Mouse (Mus musculus): Measurements from ENCODE around the gene Snap29. TPM values are rescaled to one million over a fixed set of nuclear protein-coding genes. Genes with fewer than 3 reads are reported as not detected.
A peak's percentile ranks its signal among the peaks of the same experiment; 100 is the strongest.

The Snap29 gene
- polyA plus RNA-seq, 1 experiment, result not detected

- Histone ChIP-seq H3K4me1 (ENCODE audit: control insufficient read depth, insufficient read depth, low read length) (no peaks in the 10 kb centered on the region; the same call in 1 of the 2 replicates), H3K4me3 (ENCODE audit: insufficient read depth, low read depth, low read length) (no peak overlapping the region), H3K27ac (ENCODE audit: insufficient read depth, low read depth, low read length) (no peak overlapping the region)
- 29% methylated on average over 9 of the region's 9 CpGs for WGBS
- TF ChIP-seq CTCF (IDR thresholded peaks at IDR 0.05; ENCODE audit: insufficient read depth, low read depth, low read length), result no peak
- TF ChIP-seq POLR2A (IDR thresholded peaks at IDR 0.05; ENCODE audit: insufficient read depth, low read depth, low read length), result no peak
Observed at GRCm38 (mm10) chr16:17406512-17407231, 886 bp downstream of the Snap29 start.

DNA sequence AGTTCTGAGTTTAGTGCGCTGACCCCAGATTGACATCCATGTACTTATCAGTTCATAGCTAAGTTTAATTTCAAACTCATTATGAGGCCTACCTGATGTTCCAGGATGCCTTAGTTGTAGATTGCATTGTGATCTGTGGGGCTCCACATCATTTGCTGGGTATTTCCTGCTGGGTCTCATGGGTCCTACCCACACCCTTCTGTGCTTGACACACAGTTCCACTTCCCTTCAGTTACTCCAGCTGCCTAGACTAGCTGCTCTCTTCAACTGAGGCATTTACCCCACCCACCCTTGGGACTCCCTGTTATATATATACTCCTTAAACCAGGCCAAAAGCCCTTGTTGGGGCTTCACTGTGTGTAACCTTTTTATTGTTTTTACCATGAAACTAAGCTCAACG is 3.3 kb downstream of the Snap29 start:
- Histone ChIP-seq H3K4me3 (ENCODE audit: insufficient read depth, low read depth, low read length) (no peak overlapping the region), H3K4me1 (ENCODE audit: control insufficient read depth, insufficient read depth, low read length) (no peaks in the 10 kb centered on the region; the same call in 1 of the 2 replicates), H3K27ac (ENCODE audit: insufficient read depth, low read depth, low read length) (no peak overlapping the region)
- 82% methylated on average over 2 of the region's 2 CpGs for WGBS
- no peak for TF ChIP-seq CTCF (IDR thresholded peaks at IDR 0.05; ENCODE audit: insufficient read depth, low read depth, low read length)
- TF ChIP-seq POLR2A (IDR thresholded peaks at IDR 0.05; ENCODE audit: insufficient read depth, low read depth, low read length), result no peak

GRCm38 (mm10) chr16:17410209-17410608 is 4.4 kb downstream of the Snap29 start:
- Histone ChIP-seq H3K4me3 (ENCODE audit: insufficient read depth, low read depth, low read length) (no peak overlapping the region), H3K4me1 (ENCODE audit: control insufficient read depth, insufficient read depth, low read length) (no peaks in the 10 kb centered on the region; the same call in 1 of the 2 replicates), H3K27ac (ENCODE audit: insufficient read depth, low read depth, low read length) (no peak overlapping the region)
- TF ChIP-seq POLR2A (IDR thresholded peaks at IDR 0.05; ENCODE audit: insufficient read depth, low read depth, low read length), result no peak
- no peak for TF ChIP-seq CTCF (IDR thresholded peaks at IDR 0.05; ENCODE audit: insufficient read depth, low read depth, low read length)
- 66% methylated on average over 4 of the region's 4 CpGs for WGBS

DNA sequence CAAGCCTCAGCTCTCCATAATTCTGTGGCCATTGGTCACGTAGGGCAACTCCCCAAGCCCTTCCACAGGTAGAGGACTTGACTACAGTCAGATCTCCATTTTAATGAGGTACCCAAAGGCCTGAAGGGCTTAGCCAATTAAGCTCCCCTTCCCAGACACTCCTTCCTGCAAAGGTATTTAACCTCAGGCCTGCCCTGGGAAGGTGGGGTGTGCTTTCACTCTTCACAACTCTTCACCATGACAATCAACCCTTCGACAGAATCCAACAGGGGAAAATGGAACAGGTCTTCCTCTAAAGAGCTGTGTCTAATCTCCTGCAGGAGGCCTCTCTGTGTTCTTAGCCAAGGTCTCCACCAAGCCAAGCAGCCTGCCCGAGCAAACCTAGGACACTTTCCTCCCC is 17.2 kb downstream of the Snap29 start:
- no peak overlapping the region for H3K4me3 ChIP-seq (ENCODE audit: insufficient read depth, low read depth, low read length)
- no peak for TF ChIP-seq CTCF (IDR thresholded peaks at IDR 0.05; ENCODE audit: insufficient read depth, low read depth, low read length)
- no peak for TF ChIP-seq POLR2A (IDR thresholded peaks at IDR 0.05; ENCODE audit: insufficient read depth, low read depth, low read length)
- 70% methylated on average over 3 of the region's 3 CpGs for WGBS
- H3K4me1 ChIP-seq (ENCODE audit: control insufficient read depth, insufficient read depth, low read length), result no peaks in the 10 kb centered on the region
- H3K27ac ChIP-seq (ENCODE audit: insufficient read depth, low read depth, low read length), result no peak overlapping the region

GRCm38 (mm10) chr16:17432576-17432975 is 26.8 kb downstream of the Snap29 start:
- no peak for TF ChIP-seq POLR2A (IDR thresholded peaks at IDR 0.05; ENCODE audit: insufficient read depth, low read depth, low read length)
- no peak for TF ChIP-seq CTCF (IDR thresholded peaks at IDR 0.05; ENCODE audit: insufficient read depth, low read depth, low read length)
- Histone ChIP-seq H3K27ac (ENCODE audit: insufficient read depth, low read depth, low read length) (no peak overlapping the region), H3K4me1 (ENCODE audit: control insufficient read depth, insufficient read depth, low read length) (no peaks in the 10 kb centered on the region), H3K4me3 (ENCODE audit: insufficient read depth, low read depth, low read length) (no peak overlapping the region)
- WGBS, result 67% methylated on average over 2 of the region's 2 CpGs

DNA sequence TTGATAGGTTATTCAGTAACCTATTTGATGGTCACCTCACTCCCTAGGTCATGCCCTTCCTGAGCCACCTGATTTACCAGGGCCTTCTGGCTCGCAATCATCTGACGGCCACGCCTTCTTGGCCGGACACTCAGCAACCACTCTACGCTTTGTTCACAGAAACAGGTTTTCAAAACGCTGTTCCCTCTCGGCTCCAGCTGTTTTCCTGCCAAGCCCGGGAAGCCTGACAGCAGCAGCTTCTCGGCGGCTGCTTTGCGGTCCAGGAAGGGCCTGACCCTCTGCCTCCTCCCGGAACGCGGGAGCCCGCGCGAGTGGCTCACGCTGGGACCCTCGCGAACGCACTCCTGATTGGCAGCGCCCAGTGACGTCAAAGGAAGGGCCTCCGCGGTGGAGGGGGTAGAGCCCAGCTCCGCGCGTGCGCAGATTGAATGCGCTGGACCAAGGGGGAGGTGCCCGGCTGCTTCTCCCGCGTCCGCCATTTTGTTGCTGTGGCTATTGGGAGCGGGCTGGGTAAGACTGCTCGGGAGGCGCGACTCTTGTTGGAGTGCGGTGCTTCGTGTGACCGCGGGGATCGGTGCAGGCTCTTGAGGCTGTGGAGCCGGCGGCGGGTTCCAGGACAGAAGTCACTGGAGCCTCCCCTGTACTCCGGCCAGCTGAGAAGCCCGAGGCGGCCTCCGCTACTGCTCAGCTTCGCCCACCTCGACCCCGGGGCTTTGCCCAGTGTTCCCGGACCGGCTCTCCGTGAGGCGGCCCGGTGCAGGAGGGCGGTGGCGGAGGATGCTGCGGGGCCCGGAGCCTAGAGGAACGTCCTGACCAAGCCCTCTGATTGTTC is 46.0 kb downstream of the Snap29 start, which contains the start of gene Crkl:
TSS of gene Crkl (plus strand) at position 447 of the 832 bp plus-strand sequence.
- under 1% methylated on average over 63 of the region's 63 CpGs for WGBS
- TF ChIP-seq CTCF (IDR thresholded peaks at IDR 0.05; ENCODE audit: insufficient read depth, low read depth, low read length) (no peak), POLR2A (IDR thresholded peaks at IDR 0.05; ENCODE audit: insufficient read depth, low read depth, low read length) (peak; percentile 93)
- peak within 1 kb of the TSS; percentile 75 for H3K4me3 ChIP-seq (ENCODE audit: insufficient read depth, low read depth, low read length)
- H3K4me1 ChIP-seq (ENCODE audit: control insufficient read depth, insufficient read depth, low read length), result peaks cover 2% of the 10 kb centered on the region; the same call in 1 of the 2 replicates
- H3K27ac ChIP-seq (ENCODE audit: insufficient read depth, low read depth, low read length), result peak within 1 kb of the TSS; percentile 92

- Histone ChIP-seq H3K4me1 (ENCODE audit: control insufficient read depth, insufficient read depth, low read length) (peaks cover 2% of the 10 kb centered on the region; the same call in 1 of the 2 replicates), H3K4me3 (ENCODE audit: insufficient read depth, low read depth, low read length) (peak overlapping the region; percentile 75), H3K27ac (ENCODE audit: insufficient read depth, low read depth, low read length) (peak overlapping the region; percentile 92)
- TF ChIP-seq CTCF (IDR thresholded peaks at IDR 0.05; ENCODE audit: insufficient read depth, low read depth, low read length), result no peak
- no peak for TF ChIP-seq POLR2A (IDR thresholded peaks at IDR 0.05; ENCODE audit: insufficient read depth, low read depth, low read length)
- WGBS, result under 1% methylated on average over 24 of the region's 24 CpGs
Observed at GRCm38 (mm10) chr16:17452373-17452715, 46.6 kb downstream of the Snap29 start.

DNA sequence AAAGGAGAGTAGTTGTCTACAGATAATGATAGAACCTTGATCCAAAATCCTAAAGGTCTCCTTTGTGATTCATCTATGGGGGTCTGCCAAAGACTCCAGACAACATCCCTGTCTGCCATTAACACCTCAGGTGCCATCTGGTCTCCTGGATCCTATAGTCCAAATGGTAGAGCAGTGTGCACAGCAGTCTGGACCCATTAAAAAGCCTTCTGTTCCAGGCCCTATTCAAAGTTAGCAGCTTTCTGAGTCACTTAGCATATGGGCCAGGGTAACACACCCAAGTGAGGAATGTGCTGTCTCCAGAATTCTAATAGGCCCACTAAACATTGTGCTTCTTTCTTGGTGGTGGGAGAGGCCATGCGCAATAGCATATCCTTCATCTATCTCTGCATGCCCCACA is 51.1 kb downstream of the Snap29 start:
- H3K4me1 ChIP-seq (ENCODE audit: control insufficient read depth, insufficient read depth, low read length), result peaks cover 2% of the 10 kb centered on the region; the same call in 1 of the 2 replicates
- 96% methylated on average over 1 of the region's 1 CpGs for WGBS
- H3K4me3 ChIP-seq (ENCODE audit: insufficient read depth, low read depth, low read length), result no peak overlapping the region
- TF ChIP-seq CTCF (IDR thresholded peaks at IDR 0.05; ENCODE audit: insufficient read depth, low read depth, low read length), result no peak
- no peak for TF ChIP-seq POLR2A (IDR thresholded peaks at IDR 0.05; ENCODE audit: insufficient read depth, low read depth, low read length)
- H3K27ac ChIP-seq (ENCODE audit: insufficient read depth, low read depth, low read length), result no peak overlapping the region

DNA sequence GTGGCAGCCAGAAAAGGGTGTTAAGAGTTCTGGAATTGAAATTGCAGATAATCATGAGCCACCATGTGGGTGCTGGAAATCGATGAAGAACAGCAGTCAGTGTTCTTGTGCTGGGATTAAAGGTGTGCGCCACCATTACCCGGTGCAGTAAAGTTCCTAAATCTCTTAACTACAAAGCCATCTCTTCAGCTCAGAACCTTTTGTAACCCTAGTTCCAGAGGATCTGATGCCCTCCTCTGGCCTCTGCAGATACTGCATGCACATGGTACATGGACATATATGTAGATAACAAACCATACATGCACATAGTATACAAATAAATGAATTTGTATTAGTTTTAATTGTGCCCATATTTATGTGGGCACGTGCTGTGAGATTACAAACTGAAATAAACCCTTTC is 54.5 kb downstream of the Snap29 start:
- WGBS, result 88% methylated on average over 4 of the region's 4 CpGs
- Histone ChIP-seq H3K4me1 (ENCODE audit: control insufficient read depth, insufficient read depth, low read length) (no peaks in the 10 kb centered on the region), H3K27ac (ENCODE audit: insufficient read depth, low read depth, low read length) (no peak overlapping the region), H3K4me3 (ENCODE audit: insufficient read depth, low read depth, low read length) (no peak overlapping the region)
- TF ChIP-seq POLR2A (IDR thresholded peaks at IDR 0.05; ENCODE audit: insufficient read depth, low read depth, low read length) (no peak), CTCF (IDR thresholded peaks at IDR 0.05; ENCODE audit: insufficient read depth, low read depth, low read length) (no peak)
